Mouse (Mus musculus) thymus, postnatal 0 days (tissue): Measurements from ENCODE around the gene Rnf214. TPM values are rescaled to one million over a fixed set of nuclear protein-coding genes. Genes with fewer than 3 reads are reported as not detected.

Source experiments
- DNase-seq: peaks from one replicate; pipeline ENCODE4 v3.0.0-alpha.2; 2015; ENCODE audit warnings: low spot score
- microRNA-seq: library from miRNA; unstranded; fragments of <30 nt; microRNA quantifications from one replicate; pipeline ENCODE4, GENCODE M21; 2016; ENCODE audit warnings: borderline number of aligned reads
- polyA plus RNA-seq: library from polyadenylated mRNA; unstranded; fragments of >200 nt; fragmentation: Nextera tagmentation; extraction: Ambion mirVana; gene quantifications from 2 replicates; pipeline ENCODE4 v1.2.1, GENCODE M21; 2015

Gene Rnf214
- polyA plus RNA-seq, 1 experiment from 2014 or later, result 35.6 TPM

DNA sequence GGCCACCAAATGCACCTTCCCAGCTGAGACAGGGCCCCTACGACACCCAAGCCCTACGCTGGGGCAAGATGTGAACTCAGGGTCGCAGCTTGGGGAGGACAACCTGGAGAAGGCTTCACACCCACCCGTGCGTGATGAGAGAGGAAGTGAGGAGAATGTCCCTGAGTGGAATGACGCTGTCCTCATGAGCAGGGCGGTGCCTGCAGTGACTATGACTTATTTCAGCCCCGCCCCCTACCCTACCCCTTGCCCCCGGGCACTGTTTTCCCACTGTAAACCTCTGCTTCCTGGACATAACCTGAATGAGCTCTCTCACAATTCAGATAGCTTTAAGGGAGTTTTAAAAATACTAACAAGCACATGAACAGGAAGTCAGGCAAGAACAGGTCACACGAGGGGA lies 91.2 kb downstream of the Rnf214 start:
- no peak for DNase-seq

DNA sequence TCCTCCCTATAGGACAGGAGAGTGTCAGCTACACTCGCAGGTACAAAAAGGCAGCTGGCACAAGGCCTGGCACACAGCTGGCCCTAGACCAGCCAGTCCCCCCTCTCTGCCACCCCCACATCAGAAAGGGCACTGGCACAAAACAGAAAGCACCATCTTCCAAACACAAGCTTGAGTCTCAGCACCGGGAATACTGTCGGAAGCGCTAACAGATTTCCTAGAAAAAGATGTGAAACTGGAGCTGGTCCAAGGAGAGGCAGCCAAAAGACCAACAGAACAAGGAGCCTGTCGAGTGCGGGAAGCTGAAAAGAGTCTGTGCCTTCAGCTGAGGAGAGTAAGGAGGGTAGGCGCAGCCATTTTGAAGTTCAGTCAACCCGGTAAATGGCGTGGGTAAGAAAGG lies 91.6 kb downstream of the Rnf214 start:
- DNase-seq, result no peak

Small RNA genes lying within 50 kb of the gene (microRNA-seq; reads per million reads assigned to microRNA genes)
- not detected for gene Mir7087

Other genes with a start within 250 kb of the Rnf214 start
- 22.5 and 24.0 TPM in 2 replicates for gene Cep164, start 78.2 kb downstream of the Rnf214 start, polyA plus RNA-seq
- gene Bace1, start 68.3 kb downstream of the Rnf214 start, polyA plus RNA-seq, result 8.0 and 10.3 TPM in 2 replicates
- 24.2 and 31.3 TPM in 2 replicates for gene Pcsk7, start 414 bp downstream of the Rnf214 start, polyA plus RNA-seq
- gene Tagln, start 29.1 kb upstream of the Rnf214 start, polyA plus RNA-seq, result 13.0 and 16.2 TPM in 2 replicates
- 58.0 and 64.2 TPM in 2 replicates for gene Sidt2, start 48.3 kb upstream of the Rnf214 start, polyA plus RNA-seq
- gene Pafah1b2, start 105.8 kb upstream of the Rnf214 start, polyA plus RNA-seq, result 110 TPM in 2 replicates
- 6.3 and 9.4 TPM in 2 replicates for gene Sik3, start 105.9 kb upstream of the Rnf214 start, polyA plus RNA-seq